ENCODE assay signal across 30 mouse cellular contexts in the genomic region with DNA sequence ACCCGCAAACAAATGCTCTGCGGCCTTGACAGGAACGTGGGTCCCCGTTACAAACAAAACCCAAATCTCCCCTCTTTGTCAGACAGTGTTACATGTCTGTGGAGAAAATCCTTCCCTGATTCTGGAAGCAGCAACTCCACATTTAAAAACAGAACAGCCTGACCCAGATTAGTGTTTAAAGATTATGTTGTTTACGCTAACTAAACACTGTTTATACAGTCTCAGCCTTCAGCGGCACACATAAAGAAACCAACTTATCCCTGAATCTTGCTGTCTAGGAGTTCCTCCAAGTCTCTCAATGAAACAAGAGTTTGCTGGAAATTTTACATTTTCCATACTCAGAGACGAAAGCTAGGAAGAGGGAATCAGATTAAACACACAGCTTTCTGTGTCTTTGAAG.
DNase-seq lines count a peak whose midpoint lies in the region; ATAC-seq and TF ChIP-seq lines count a peak whose summit lies in the region.
"Had no signal": no experiment of that assay in that cellular context is flagged by ENCODE, and none has a peak within 500 bp of the region (broad histone marks: within the 10 kb centered on the region; RNA-seq: fewer than 3 reads in every experiment).

No protein-coding gene starts in this region.

- 36% methylated on average over 7 of the region's 7 CpGs for WGBS in intestine, embryonic 14.5 days
- 49% methylated on average over 7 of the region's 7 CpGs for WGBS in intestine, postnatal 0 days
- WGBS in lung, postnatal 0 days: 45% methylated on average over 7 of the region's 7 CpGs
- 40% methylated on average over 7 of the region's 7 CpGs for WGBS in intestine, embryonic 15.5 days
- 26% methylated on average over 7 of the region's 7 CpGs for WGBS in stomach, postnatal 0 days

- TF ChIP-seq CTCF in intestine, postnatal 0 days (IDR thresholded peaks at IDR 0.05; ENCODE audit: low read depth): no peak
- no peak for TF ChIP-seq CTCF in lung, postnatal 0 days (IDR thresholded peaks at IDR 0.05)
- no peak for TF ChIP-seq CTCF in stomach, postnatal 0 days (IDR thresholded peaks at IDR 0.05; ENCODE audit: low read depth)

- no peaks in the 10 kb centered on the region for H3K27me3 ChIP-seq in intestine, embryonic 14.5 days (replicated peaks; ENCODE audit: control insufficient read depth, insufficient read depth, low read length)
- H3K27me3 ChIP-seq in intestine, postnatal 0 days (replicated peaks; ENCODE audit: control insufficient read depth, insufficient read depth, low read length): no peaks in the 10 kb centered on the region
- H3K27me3 ChIP-seq in lung, postnatal 0 days (replicated peaks; ENCODE audit: insufficient read depth, low read length): no peaks in the 10 kb centered on the region
- no peaks in the 10 kb centered on the region for H3K27me3 ChIP-seq in intestine, embryonic 15.5 days (replicated peaks)
- H3K27me3 ChIP-seq in stomach, postnatal 0 days (ENCODE audit: control insufficient read depth, insufficient read depth, low read length): no peaks in the 10 kb centered on the region
- H3K27me3 ChIP-seq: hindbrain, embryonic 12.5 days; limb, embryonic 15.5 days; midbrain, embryonic 12.5 days; neural tube, embryonic 12.5 days had no signal

- no peak for ATAC-seq in intestine, embryonic 14.5 days (replicated peaks; ENCODE audit: low FRiP score, low TSS enrichment, low read depth)
- ATAC-seq in intestine, postnatal 0 days: no peak
- peak; percentile 32 for ATAC-seq in lung, postnatal 0 days
- peak; percentile 49; the same call in 1 of the 2 replicates for ATAC-seq in intestine, embryonic 15.5 days
- peak; percentile 38; the same call in 1 of the 2 replicates for ATAC-seq in stomach, postnatal 0 days (ENCODE audit: low FRiP score, low TSS enrichment)
- ATAC-seq: CD4-positive, CD25-positive, alpha-beta regulatory T cell, adult 4 months; forebrain, embryonic 16.5 days; hindbrain, postnatal 0 days had no signal

- DNase-seq in intestine, embryonic 14.5 days (ENCODE audit: low spot score): no peak
- peak; percentile 49 for DNase-seq in lung, postnatal 0 days (ENCODE audit: low spot score)
- DNase-seq in lung, postnatal 10 days: no peak
- no peak for DNase-seq in stomach, postnatal 0 days (ENCODE audit: low spot score)
- no peak for DNase-seq in retina, embryonic 14.5 days (ENCODE audit: low spot score)
- DNase-seq: adrenal gland, postnatal 25 days; cerebellum, adult 11-12 months; cerebellum, adult 9-11 months; gastrocnemius, adult 2 months; kidney, adult 18-20 months; kidney, postnatal 36 days; lung, postnatal 4 days; retina, postnatal 1 day; right cerebral cortex, postnatal 14 days; thymus, adult 2 months; thymus, postnatal 36 days had no signal

- no peak for TF ChIP-seq EP300 in lung, postnatal 0 days (IDR thresholded peaks at IDR 0.05)
- no peak for TF ChIP-seq EP300 in stomach, postnatal 0 days (optimal IDR thresholded peaks at IDR 0.05)

- H3K4me1 ChIP-seq in intestine, embryonic 14.5 days (replicated peaks; ENCODE audit: control insufficient read depth, insufficient read depth, low read length): peaks cover 18% of the 10 kb centered on the region; the same call in 1 of the 2 replicates
- H3K4me1 ChIP-seq in intestine, postnatal 0 days (replicated peaks; ENCODE audit: control insufficient read depth, insufficient read depth, low read length): peaks cover 5% of the 10 kb centered on the region; the same call in 1 of the 2 replicates
- H3K4me1 ChIP-seq in lung, postnatal 0 days (ENCODE audit: insufficient read depth, low read depth, low read length): no peaks in the 10 kb centered on the region
- H3K4me1 ChIP-seq in intestine, embryonic 15.5 days (replicated peaks): peaks cover 7% of the 10 kb centered on the region; the same call in 1 of the 2 replicates
- H3K4me1 ChIP-seq in stomach, postnatal 0 days (replicated peaks; ENCODE audit: control insufficient read depth, insufficient read depth): peaks cover 3% of the 10 kb centered on the region; the same call in 1 of the 2 replicates
- H3K4me1 ChIP-seq: megakaryocyte, embryonic 14.5 days; midbrain, embryonic 12.5 days; neural tube, embryonic 12.5 days had no signal

- H3K9me3 ChIP-seq in intestine, embryonic 14.5 days (ENCODE audit: control insufficient read depth, low read length): no peaks in the 10 kb centered on the region
- H3K9me3 ChIP-seq in intestine, postnatal 0 days (ENCODE audit: control insufficient read depth): no peaks in the 10 kb centered on the region
- no peaks in the 10 kb centered on the region for H3K9me3 ChIP-seq in lung, postnatal 0 days (ENCODE audit: low read length)
- no peaks in the 10 kb centered on the region for H3K9me3 ChIP-seq in intestine, embryonic 15.5 days
- no peaks in the 10 kb centered on the region for H3K9me3 ChIP-seq in stomach, postnatal 0 days (ENCODE audit: control insufficient read depth, low read length)
- H3K9me3 ChIP-seq: hindbrain, embryonic 12.5 days; limb, embryonic 10.5 days; limb, embryonic 15.5 days; megakaryocyte, embryonic 14.5 days; midbrain, embryonic 12.5 days; neural tube, embryonic 12.5 days had no signal

- peak overlapping the region; percentile 68 for H3K27ac ChIP-seq in intestine, embryonic 14.5 days (ENCODE audit: low read depth)
- no peak overlapping the region for H3K27ac ChIP-seq in intestine, postnatal 0 days (ENCODE audit: low read depth, low read length)
- H3K27ac ChIP-seq in lung, postnatal 0 days (ENCODE audit: low read length): peak overlapping the region; percentile 47; the same call in 1 of the 2 replicates
- H3K27ac ChIP-seq in intestine, embryonic 15.5 days: peak overlapping the region; percentile 59
- peak overlapping the region; percentile 84 for H3K27ac ChIP-seq in stomach, postnatal 0 days (replicated peaks)
- H3K27ac ChIP-seq: gastrocnemius, adult 2 months; hindbrain, embryonic 12.5 days; hindbrain, postnatal 0 days; layer of hippocampus, adult 2 months; limb, embryonic 10.5 days; liver, embryonic 14.5 days; midbrain, embryonic 12.5 days; neural tube, embryonic 12.5 days had no signal

- H3K9ac ChIP-seq in intestine, embryonic 14.5 days (ENCODE audit: low read length): no peak overlapping the region
- H3K9ac ChIP-seq in intestine, postnatal 0 days (ENCODE audit: low read depth, low read length): no peak overlapping the region
- H3K9ac ChIP-seq in lung, postnatal 0 days (replicated peaks; ENCODE audit: low read depth): no peak overlapping the region
- no peak overlapping the region for H3K9ac ChIP-seq in intestine, embryonic 15.5 days
- no peak overlapping the region for H3K9ac ChIP-seq in stomach, postnatal 0 days (ENCODE audit: low read length)
- H3K9ac ChIP-seq: hindbrain, embryonic 12.5 days; limb, embryonic 15.5 days; liver, embryonic 14.5 days; midbrain, embryonic 12.5 days; neural tube, embryonic 12.5 days had no signal

- H3K4me2 ChIP-seq in intestine, embryonic 14.5 days (ENCODE audit: low read length): no peak overlapping the region
- H3K4me2 ChIP-seq in intestine, postnatal 0 days (replicated peaks; ENCODE audit: low read depth): no peak overlapping the region
- H3K4me2 ChIP-seq in lung, postnatal 0 days (replicated peaks; ENCODE audit: low read depth, low read length): no peak overlapping the region
- H3K4me2 ChIP-seq in intestine, embryonic 15.5 days (replicated peaks): no peak overlapping the region
- H3K4me2 ChIP-seq in stomach, postnatal 0 days (replicated peaks; ENCODE audit: low read depth): no peak overlapping the region
- H3K4me2 ChIP-seq: hindbrain, embryonic 12.5 days; limb, embryonic 15.5 days; midbrain, embryonic 12.5 days; neural tube, embryonic 12.5 days had no signal

- H3K36me3 ChIP-seq in intestine, embryonic 14.5 days (ENCODE audit: control insufficient read depth, insufficient read depth, low read length): peaks cover 54% of the 10 kb centered on the region
- peaks cover 15% of the 10 kb centered on the region; the same call in 1 of the 2 replicates for H3K36me3 ChIP-seq in intestine, postnatal 0 days (ENCODE audit: control insufficient read depth, insufficient read depth)
- H3K36me3 ChIP-seq in lung, postnatal 0 days (ENCODE audit: insufficient read depth, low read length): no peaks in the 10 kb centered on the region
- H3K36me3 ChIP-seq in intestine, embryonic 15.5 days: peaks cover under 1% of the 10 kb centered on the region; the same call in 1 of the 2 replicates
- peaks cover 3% of the 10 kb centered on the region; the same call in 1 of the 2 replicates for H3K36me3 ChIP-seq in stomach, postnatal 0 days (ENCODE audit: control insufficient read depth, insufficient read depth, low read length)
- H3K36me3 ChIP-seq: hindbrain, embryonic 12.5 days; midbrain, embryonic 12.5 days; neural tube, embryonic 12.5 days had no signal

- no peak overlapping the region for H3K4me3 ChIP-seq in intestine, embryonic 14.5 days (ENCODE audit: low read depth, low read length)
- no peak overlapping the region for H3K4me3 ChIP-seq in intestine, postnatal 0 days (ENCODE audit: low read depth, low read length)
- no peak overlapping the region for H3K4me3 ChIP-seq in lung, postnatal 0 days (ENCODE audit: low read depth, low read length)
- H3K4me3 ChIP-seq in intestine, embryonic 15.5 days (replicated peaks): no peak overlapping the region
- no peak overlapping the region for H3K4me3 ChIP-seq in stomach, postnatal 0 days (ENCODE audit: low read depth, low read length)
- H3K4me3 ChIP-seq: gastrocnemius, adult 2 months; hindbrain, embryonic 12.5 days; layer of hippocampus, adult 2 months; limb, embryonic 10.5 days; limb, embryonic 15.5 days; megakaryocyte, embryonic 14.5 days; midbrain, embryonic 12.5 days; myocyte; neural tube, embryonic 12.5 days had no signal

Comparison
In these comparisons a context has a peak if more than half of its experiments do, and no peak if none do; other contexts are left out.
1. ATAC-seq: peak in lung, postnatal 0 days (single experiment), intestine, embryonic 15.5 days (single experiment) and stomach, postnatal 0 days (single experiment); none in intestine, embryonic 14.5 days (single experiment) and intestine, postnatal 0 days (single experiment).